Mouse (Mus musculus): ENCODE results near the gene Ajm1.

GRCm38 (mm10) chr2:25558774-25559173 lies 22.8 kb downstream of the Ajm1 start:
- TF ChIP-seq CTCF (IDR thresholded peaks at IDR 0.05; ENCODE audit: low read depth, low read length) (no peak), POLR2A (IDR thresholded peaks at IDR 0.05; ENCODE audit: extremely low read depth, insufficient read depth, low read length) (no peak)

Data from liver, adult 2 months (tissue).